Mouse (Mus musculus): Measurements from ENCODE around the gene H6pd. TPM values are rescaled to one million over a fixed set of nuclear protein-coding genes. Genes with fewer than 3 reads are reported as not detected.

The H6pd gene
- total and polyA plus RNA-seq, 3 experiments = 17.7 to 38.5 (median 25.1) TPM

DNA sequence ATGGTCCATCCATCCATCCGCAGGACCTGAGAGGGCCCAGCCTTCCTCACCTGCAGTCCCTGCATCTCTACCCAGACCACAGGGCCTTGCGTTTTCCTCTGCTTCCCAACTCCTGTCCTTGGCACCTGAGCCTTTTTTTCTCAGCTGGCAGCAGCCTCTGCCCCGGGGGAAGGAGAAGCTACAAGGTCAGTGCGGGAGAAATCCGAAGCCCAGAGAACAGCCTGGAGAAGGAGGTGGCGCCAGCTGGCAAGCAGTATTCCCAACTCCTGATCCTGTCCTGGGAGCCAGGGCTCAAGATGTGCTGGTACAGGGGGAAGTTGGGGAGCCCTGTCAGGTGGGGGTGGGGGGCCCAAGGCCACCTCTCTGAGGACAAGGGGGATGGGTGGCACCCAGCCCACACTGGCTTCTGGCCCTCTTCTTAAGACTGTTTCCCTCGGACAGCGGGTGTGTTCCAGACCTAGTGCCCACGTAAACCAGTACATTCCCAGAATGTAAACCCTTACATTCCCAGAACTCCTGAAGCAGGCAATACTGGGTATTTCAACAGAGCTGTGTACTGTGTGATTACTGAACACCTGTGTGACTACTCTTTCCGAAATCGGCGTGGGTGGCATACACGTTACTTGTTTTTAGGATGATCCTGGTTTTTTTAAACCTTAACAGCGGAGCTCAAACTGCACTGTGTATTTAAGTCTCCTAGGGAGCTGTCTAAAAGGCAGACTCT lies 9.9 kb downstream of the H6pd start:
- no peak overlapping the region for H3K27ac ChIP-seq (ENCODE audit: insufficient read depth, low read depth)
- H3K79me2 ChIP-seq (replicated peaks; ENCODE audit: control insufficient read depth, extremely low read depth, insufficient read depth, poor library complexity, severe bottlenecking) = peaks cover 9% of the 10 kb centered on the region; the same call in 1 of the 2 replicates
- no peaks in the 10 kb centered on the region for H3K27me3 ChIP-seq (replicated peaks)
- H3K36me3 ChIP-seq (replicated peaks in 1 of 2; ENCODE audit: control insufficient read depth in 1 of 2, insufficient read depth in 1 of 2, low read length in 1 of 2) = peaks cover 16 to 55% of the 10 kb centered on the region in 2 experiments
- in situ Hi-C loops (cut with MboI; ENCODE audit: low pct_ligation_motif_present, low pct_unique_long_range_greater_than_20kb, low sequenced_read_pairs) (no loop called here), dilution Hi-C loops (cut with MboI; ENCODE audit: extremely low pct_ligation_motif_present, extremely low pct_unique_long_range_greater_than_20kb, low sequenced_read_pairs) (no loop called here)
- H3K4me1 ChIP-seq (ENCODE audit: control insufficient read depth in 1 of 2, insufficient read depth in 2 of 2) = peaks cover 34 to 95% of the 10 kb centered on the region in 2 experiments
- no peaks in the 10 kb centered on the region for H3K9me3 ChIP-seq (replicated peaks; ENCODE audit: low read length)
- H3K4me3 ChIP-seq (replicated peaks in 1 of 3; ENCODE audit: low read depth in 2 of 3, low read length in 2 of 3, poor library complexity in 1 of 3) = peak overlapping the region in 1 of 3 experiments; percentile 52
- H3K9ac ChIP-seq (ENCODE audit: insufficient read depth, low read depth) = no peak overlapping the region
- TF ChIP-seq SMC3 (IDR thresholded peaks at IDR 0.05; ENCODE audit: low read depth, low read length) = no peak
- TF ChIP-seq UBTF (IDR thresholded peaks at IDR 0.05; ENCODE audit: low read depth, low read length) = no peak
- TF ChIP-seq ZC3H11A (IDR thresholded peaks at IDR 0.05; ENCODE audit: low read depth, low read length) = no peak
- no peak for TF ChIP-seq JUND (conservative IDR thresholded peaks at IDR 0.05; ENCODE audit: low read depth, low read length)
- TF ChIP-seq MYC (IDR thresholded peaks at IDR 0.05; ENCODE audit: low read depth, low read length) = no peak
- no peak for TF ChIP-seq POLR2AphosphoS2 (IDR thresholded peaks at IDR 0.05; ENCODE audit: low read depth, low read length)
- TF ChIP-seq ZNF384 (IDR thresholded peaks at IDR 0.05; ENCODE audit: low read depth, low read length) = no peak
- TF ChIP-seq SIN3A (IDR thresholded peaks at IDR 0.05; ENCODE audit: low read length) = no peak
- no peak for TF ChIP-seq IRF4 (IDR thresholded peaks at IDR 0.05; ENCODE audit: low read depth, low read length)
- TF ChIP-seq HCFC1 (IDR thresholded peaks at IDR 0.05; ENCODE audit: low read depth, low read length) = no peak
- TF ChIP-seq E2F4 (IDR thresholded peaks at IDR 0.05; ENCODE audit: insufficient replicate concordance, low read depth, low read length) = no peak
- no peak for TF ChIP-seq NRF1 (IDR thresholded peaks at IDR 0.05; ENCODE audit: low read depth, low read length)
- TF ChIP-seq BHLHE40 (IDR thresholded peaks at IDR 0.05; ENCODE audit: low read depth, low read length) = no peak
- TF ChIP-seq ELF1 (IDR thresholded peaks at IDR 0.05; ENCODE audit: low read depth, low read length) = no peak
- TF ChIP-seq CTCF (conservative IDR thresholded peaks at IDR 0.05 in 1 of 2, IDR thresholded peaks at IDR 0.05 in 1 of 2; ENCODE audit: low read depth in 2 of 2, low read length in 2 of 2) = no peak
- TF ChIP-seq ZKSCAN1 (IDR thresholded peaks at IDR 0.05; ENCODE audit: borderline replicate concordance, low read depth, low read length) = no peak
- no peak for TF ChIP-seq TCF12 (IDR thresholded peaks at IDR 0.05; ENCODE audit: low read depth, low read length)
- no peak for TF ChIP-seq MEF2A (IDR thresholded peaks at IDR 0.05; ENCODE audit: borderline replicate concordance, low read depth, low read length)
- no peak for DNase-seq (ENCODE audit: extremely low read depth)
- no peak overlapping the region for H3K4me2 ChIP-seq (ENCODE audit: insufficient read depth, low read depth, poor library complexity, severe bottlenecking)

DNA sequence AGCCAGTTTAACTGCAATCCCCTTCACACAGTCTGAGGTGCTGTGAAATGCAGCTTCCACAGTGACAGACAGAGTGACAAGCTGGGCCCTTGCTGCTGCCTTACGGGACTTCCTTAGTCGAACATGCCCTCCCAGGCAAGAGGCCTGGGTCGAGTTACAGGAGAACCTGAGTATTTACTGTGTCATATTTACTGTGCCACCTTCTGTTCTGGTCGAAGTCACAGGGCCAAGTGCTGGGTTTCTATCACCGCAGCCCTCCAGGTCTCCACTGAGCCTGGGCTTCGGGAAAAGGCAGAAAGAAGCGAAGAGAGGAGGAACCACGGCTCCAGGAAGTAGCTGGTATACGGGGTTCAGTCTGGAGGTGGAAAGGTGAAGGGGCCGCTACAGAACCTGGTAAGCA lies 10.8 kb downstream of the H6pd start:
- no peak overlapping the region for H3K4me3 ChIP-seq (replicated peaks in 1 of 3; ENCODE audit: low read depth in 2 of 3, low read length in 2 of 3, poor library complexity in 1 of 3)
- in situ Hi-C loops (cut with MboI; ENCODE audit: low pct_ligation_motif_present, low pct_unique_long_range_greater_than_20kb, low sequenced_read_pairs) (no loop called here), dilution Hi-C loops (cut with MboI; ENCODE audit: extremely low pct_ligation_motif_present, extremely low pct_unique_long_range_greater_than_20kb, low sequenced_read_pairs) (no loop called here)
- no peak overlapping the region for H3K9ac ChIP-seq (ENCODE audit: insufficient read depth, low read depth)
- H3K4me1 ChIP-seq (ENCODE audit: control insufficient read depth in 1 of 2, insufficient read depth in 2 of 2) = peaks cover 34 to 96% of the 10 kb centered on the region in 2 experiments
- no peak overlapping the region for H3K27ac ChIP-seq (ENCODE audit: insufficient read depth, low read depth)
- H3K27me3 ChIP-seq (replicated peaks) = no peaks in the 10 kb centered on the region
- no peaks in the 10 kb centered on the region for H3K9me3 ChIP-seq (replicated peaks; ENCODE audit: low read length)
- peaks cover 21 to 64% of the 10 kb centered on the region in 2 experiments for H3K36me3 ChIP-seq (replicated peaks in 1 of 2; ENCODE audit: control insufficient read depth in 1 of 2, insufficient read depth in 1 of 2, low read length in 1 of 2)
- no peak overlapping the region for H3K4me2 ChIP-seq (ENCODE audit: insufficient read depth, low read depth, poor library complexity, severe bottlenecking)
- peaks cover 9% of the 10 kb centered on the region; the same call in 1 of the 2 replicates for H3K79me2 ChIP-seq (replicated peaks; ENCODE audit: control insufficient read depth, extremely low read depth, insufficient read depth, poor library complexity, severe bottlenecking)
- DNase-seq (ENCODE audit: extremely low read depth) = no peak
- no peak for TF ChIP-seq ELF1 (IDR thresholded peaks at IDR 0.05; ENCODE audit: low read depth, low read length)
- TF ChIP-seq POLR2AphosphoS2 (IDR thresholded peaks at IDR 0.05; ENCODE audit: low read depth, low read length) = no peak
- TF ChIP-seq HCFC1 (IDR thresholded peaks at IDR 0.05; ENCODE audit: low read depth, low read length) = no peak

Measured in CH12.LX (cell line).